Mouse (Mus musculus): Measurements from ENCODE around the gene Tomm40. TPM values are rescaled to one million over a fixed set of nuclear protein-coding genes. Genes with fewer than 3 reads are reported as not detected.

Tomm40 gene
- polyA plus RNA-seq, 1 experiment from 2014 or later = 123 TPM

DNA sequence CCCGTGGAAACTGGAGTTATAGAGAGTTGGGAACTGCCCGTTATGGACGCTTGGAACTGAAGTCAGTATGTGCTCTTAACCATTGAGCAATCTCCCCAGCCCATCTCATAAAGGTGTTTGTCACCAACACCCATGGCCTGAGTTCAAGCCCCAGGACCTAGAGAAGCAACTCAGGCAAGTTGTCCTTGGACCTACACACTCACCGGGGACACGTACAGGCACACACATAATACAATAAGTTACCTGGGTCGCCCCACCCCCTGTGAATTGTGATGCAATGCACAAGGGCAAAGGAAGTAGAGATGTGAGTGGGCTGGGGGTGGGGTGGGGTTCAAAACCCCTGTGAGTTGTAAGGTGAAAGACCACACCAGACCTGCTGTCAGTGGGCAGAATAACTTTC is 28.7 kb downstream of the Tomm40 start:
- H3K36me3 ChIP-seq (replicated peaks; ENCODE audit: control insufficient read depth, insufficient read depth, low read depth, low read length) = no peaks in the 10 kb centered on the region
- no peaks in the 10 kb centered on the region for H3K9me3 ChIP-seq (replicated peaks; ENCODE audit: control insufficient read depth, low read length)
- H3K27me3 ChIP-seq (ENCODE audit: control insufficient read depth, insufficient read depth, low read length) = no peaks in the 10 kb centered on the region
- 84% methylated on average over 6 of the region's 6 CpGs for WGBS
- no peaks in the 10 kb centered on the region for H3K4me1 ChIP-seq (ENCODE audit: control insufficient read depth, insufficient read depth, low read length)
- 0 out of 2 replicates have a peak overlapping the region, but pooled peaks have one; percentile 35 for H3K27ac ChIP-seq (replicated peaks; ENCODE audit: low read depth, low read length)
- DNase-seq (ENCODE audit: low spot score) = no peak
- H3K4me3 ChIP-seq (ENCODE audit: low read depth, low read length) = no peak overlapping the region
- no peak overlapping the region for H3K9ac ChIP-seq (replicated peaks; ENCODE audit: low read length)
- no peak overlapping the region for H3K4me2 ChIP-seq (ENCODE audit: low read depth, low read length)
- ATAC-seq (replicated peaks; ENCODE audit: insufficient number of reproducible peaks, low FRiP score, low TSS enrichment, low read depth) = no peak

- 64% methylated on average over 4 of the region's 4 CpGs for WGBS
- no peak for DNase-seq (ENCODE audit: low spot score)
- Histone ChIP-seq H3K9ac (replicated peaks; ENCODE audit: low read length) (no peak overlapping the region), H3K36me3 (replicated peaks; ENCODE audit: control insufficient read depth, insufficient read depth, low read depth, low read length) (no peaks in the 10 kb centered on the region), H3K4me2 (ENCODE audit: low read depth, low read length) (no peak overlapping the region), H3K9me3 (replicated peaks; ENCODE audit: control insufficient read depth, low read length) (no peaks in the 10 kb centered on the region), H3K27ac (replicated peaks; ENCODE audit: low read depth, low read length) (no peak overlapping the region), H3K27me3 (ENCODE audit: control insufficient read depth, insufficient read depth, low read length) (no peaks in the 10 kb centered on the region), H3K4me3 (ENCODE audit: low read depth, low read length) (no peak overlapping the region), H3K4me1 (ENCODE audit: control insufficient read depth, insufficient read depth, low read length) (no peaks in the 10 kb centered on the region)
- no peak for ATAC-seq (replicated peaks; ENCODE audit: insufficient number of reproducible peaks, low FRiP score, low TSS enrichment, low read depth)
Measured at GRCm38 (mm10) chr7:19685374-19685773, 29.9 kb downstream of the Tomm40 start.

DNA sequence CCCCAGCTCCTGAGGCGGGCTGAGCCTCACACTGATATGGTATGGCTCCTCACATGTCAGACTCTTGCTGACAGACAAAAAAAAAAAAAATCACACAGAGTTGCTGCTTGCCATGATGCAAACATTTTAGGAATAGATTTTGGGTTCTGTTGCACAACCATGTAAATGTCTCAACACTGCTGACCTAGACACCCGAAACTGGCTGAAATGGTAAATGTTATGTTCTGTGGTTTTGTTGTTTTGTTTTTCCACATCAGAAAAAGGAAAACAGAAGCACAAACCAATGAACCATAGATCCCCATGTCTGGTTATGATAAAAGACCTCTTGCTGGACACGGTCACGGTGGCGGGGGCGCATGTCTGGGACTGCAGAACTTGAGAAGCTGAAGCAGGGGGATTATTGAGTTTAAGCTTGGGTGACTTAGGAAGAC is 31.5 kb downstream of the Tomm40 start:
- Histone ChIP-seq H3K9me3 (replicated peaks; ENCODE audit: control insufficient read depth, low read length) (no peaks in the 10 kb centered on the region), H3K4me3 (ENCODE audit: low read depth, low read length) (no peak overlapping the region), H3K27ac (replicated peaks; ENCODE audit: low read depth, low read length) (no peak overlapping the region), H3K9ac (replicated peaks; ENCODE audit: low read length) (no peak overlapping the region), H3K4me2 (ENCODE audit: low read depth, low read length) (no peak overlapping the region), H3K27me3 (ENCODE audit: control insufficient read depth, insufficient read depth, low read length) (no peaks in the 10 kb centered on the region), H3K4me1 (ENCODE audit: control insufficient read depth, insufficient read depth, low read length) (no peaks in the 10 kb centered on the region), H3K36me3 (replicated peaks; ENCODE audit: control insufficient read depth, insufficient read depth, low read depth, low read length) (no peaks in the 10 kb centered on the region)
- no peak for DNase-seq (ENCODE audit: low spot score)
- 76% methylated on average over 6 of the region's 6 CpGs for WGBS
- no peak for ATAC-seq (replicated peaks; ENCODE audit: insufficient number of reproducible peaks, low FRiP score, low TSS enrichment, low read depth)

DNA sequence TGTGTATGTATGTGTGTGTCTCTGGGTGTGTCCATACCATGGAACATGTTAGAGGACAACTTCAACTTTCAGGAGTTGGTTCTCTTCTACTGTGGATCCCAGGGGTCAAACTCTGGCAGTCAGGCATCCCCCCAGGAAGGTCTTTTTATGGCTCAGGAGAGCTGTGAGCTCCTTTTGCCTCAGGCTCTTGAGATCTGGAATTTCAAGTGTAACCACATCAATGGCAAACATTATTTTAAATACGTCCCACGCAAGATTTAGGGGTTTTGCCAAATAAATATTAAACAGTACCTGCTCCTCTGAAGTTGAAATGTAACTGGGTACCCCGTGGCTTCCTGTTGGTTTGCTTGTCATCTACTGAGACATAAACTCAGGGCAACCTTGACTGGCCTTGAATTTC is 32.3 kb downstream of the Tomm40 start:
- H3K27ac ChIP-seq (replicated peaks; ENCODE audit: low read depth, low read length) = no peak overlapping the region
- DNase-seq (ENCODE audit: low spot score) = no peak
- no peaks in the 10 kb centered on the region for H3K9me3 ChIP-seq (replicated peaks; ENCODE audit: control insufficient read depth, low read length)
- H3K4me1 ChIP-seq (ENCODE audit: control insufficient read depth, insufficient read depth, low read length) = no peaks in the 10 kb centered on the region
- H3K4me3 ChIP-seq (ENCODE audit: low read depth, low read length) = no peak overlapping the region
- H3K36me3 ChIP-seq (replicated peaks; ENCODE audit: control insufficient read depth, insufficient read depth, low read depth, low read length) = no peaks in the 10 kb centered on the region
- ATAC-seq (replicated peaks; ENCODE audit: insufficient number of reproducible peaks, low FRiP score, low TSS enrichment, low read depth) = no peak
- H3K4me2 ChIP-seq (ENCODE audit: low read depth, low read length) = no peak overlapping the region
- no peak overlapping the region for H3K9ac ChIP-seq (replicated peaks; ENCODE audit: low read length)
- H3K27me3 ChIP-seq (ENCODE audit: control insufficient read depth, insufficient read depth, low read length) = no peaks in the 10 kb centered on the region
- 65% methylated on average over 3 of the region's 3 CpGs for WGBS

DNA sequence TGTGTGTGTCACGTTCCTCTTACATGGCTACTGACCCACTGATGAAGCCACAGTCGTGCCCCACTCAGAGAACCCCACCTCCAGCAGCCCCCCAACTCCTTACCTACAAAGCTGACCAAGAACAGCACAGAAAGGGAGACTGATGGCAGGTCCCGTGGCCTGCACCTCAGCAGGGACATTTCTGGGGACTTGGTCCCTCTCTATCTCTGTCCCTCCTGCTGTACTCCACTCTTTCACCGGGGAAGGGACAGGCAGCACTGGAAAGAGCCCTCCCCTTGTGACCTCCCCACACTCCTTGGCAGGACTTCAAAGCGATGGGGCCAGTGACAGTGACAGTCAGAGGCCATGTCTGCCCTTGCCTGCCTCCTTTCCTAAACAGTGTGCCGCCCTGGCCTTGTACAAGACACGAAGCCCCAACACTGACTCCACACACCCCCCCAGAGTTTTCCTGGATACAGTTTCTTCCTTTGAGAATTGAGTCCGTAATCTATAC is 34.0 kb downstream of the Tomm40 start, which contains the start of the genes Gm44805 and Apoc4:
Gene Gm44805 (minus strand): TSS at position 222 of the 493 bp plus-strand sequence.
Gene Apoc4 (minus strand): TSS at position 278 of the 493 bp plus-strand sequence.
- H3K27ac ChIP-seq (replicated peaks; ENCODE audit: low read depth, low read length) = no peak within 1 kb of the TSS
- no peaks in the 10 kb centered on the region for H3K4me1 ChIP-seq (ENCODE audit: control insufficient read depth, insufficient read depth, low read length)
- H3K27me3 ChIP-seq (ENCODE audit: control insufficient read depth, insufficient read depth, low read length) = no peaks in the 10 kb centered on the region
- no peak within 1 kb of the TSS for H3K9ac ChIP-seq (replicated peaks; ENCODE audit: low read length)
- DNase-seq (ENCODE audit: low spot score) (no peak), ATAC-seq (replicated peaks; ENCODE audit: insufficient number of reproducible peaks, low FRiP score, low TSS enrichment, low read depth) (no peak)
- H3K4me3 ChIP-seq (ENCODE audit: low read depth, low read length) = no peak within 1 kb of the TSS
- no peak within 1 kb of the TSS for H3K4me2 ChIP-seq (ENCODE audit: low read depth, low read length)
- no peaks in the 10 kb centered on the region for H3K36me3 ChIP-seq (replicated peaks; ENCODE audit: control insufficient read depth, insufficient read depth, low read depth, low read length)
- 65% methylated on average over 8 of the region's 8 CpGs for WGBS
- H3K9me3 ChIP-seq (replicated peaks; ENCODE audit: control insufficient read depth, low read length) = no peaks in the 10 kb centered on the region

DNA sequence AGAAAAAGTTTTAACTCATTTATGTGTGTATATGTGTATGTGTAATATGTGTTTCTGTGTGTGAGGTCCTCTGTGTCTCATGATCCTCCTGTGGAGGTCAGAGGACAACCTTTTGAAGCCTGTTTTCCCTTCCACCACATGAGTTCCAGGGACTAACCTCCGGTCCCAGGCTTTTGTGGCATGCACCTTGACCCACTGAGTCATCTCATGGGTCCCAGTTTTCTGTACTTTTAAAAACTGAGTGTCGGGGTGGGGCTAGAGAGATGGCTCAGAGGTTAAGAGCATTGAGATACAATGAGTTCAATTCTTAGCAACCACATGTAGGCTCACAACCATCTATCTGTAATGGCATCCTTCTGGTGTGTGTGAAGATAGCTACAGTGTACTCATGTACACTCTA is 34.5 kb downstream of the Tomm40 start:
- H3K27ac ChIP-seq (replicated peaks; ENCODE audit: low read depth, low read length) = no peak overlapping the region
- H3K4me3 ChIP-seq (ENCODE audit: low read depth, low read length) = no peak overlapping the region
- H3K9ac ChIP-seq (replicated peaks; ENCODE audit: low read length) = no peak overlapping the region
- ATAC-seq (replicated peaks; ENCODE audit: insufficient number of reproducible peaks, low FRiP score, low TSS enrichment, low read depth) (no peak), DNase-seq (ENCODE audit: low spot score) (no peak)
- no peaks in the 10 kb centered on the region for H3K4me1 ChIP-seq (ENCODE audit: control insufficient read depth, insufficient read depth, low read length)
- no peak overlapping the region for H3K4me2 ChIP-seq (ENCODE audit: low read depth, low read length)
- WGBS = 72% methylated on average over 2 of the region's 2 CpGs
- no peaks in the 10 kb centered on the region for H3K9me3 ChIP-seq (replicated peaks; ENCODE audit: control insufficient read depth, low read length)
- H3K36me3 ChIP-seq (replicated peaks; ENCODE audit: control insufficient read depth, insufficient read depth, low read depth, low read length) = no peaks in the 10 kb centered on the region
- no peaks in the 10 kb centered on the region for H3K27me3 ChIP-seq (ENCODE audit: control insufficient read depth, insufficient read depth, low read length)

DNA sequence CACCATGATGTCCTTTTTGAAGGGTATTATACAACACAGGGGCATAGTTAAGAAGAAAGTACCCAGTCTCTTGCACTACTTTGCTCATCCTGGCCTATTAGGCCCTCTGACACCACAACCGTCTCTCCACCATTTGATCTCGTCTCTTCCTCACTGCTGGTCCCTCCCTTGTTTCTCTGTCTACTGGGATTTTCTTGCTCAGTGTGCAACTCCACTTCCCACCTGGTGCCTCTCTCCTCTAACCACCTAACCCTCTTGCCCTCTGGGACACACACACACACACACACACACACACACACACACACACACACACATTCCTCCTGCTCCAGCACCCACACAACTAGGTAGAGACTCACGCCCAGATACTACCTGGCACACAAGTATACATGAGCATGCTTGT is 36.3 kb downstream of the Tomm40 start:
- ATAC-seq (replicated peaks; ENCODE audit: insufficient number of reproducible peaks, low FRiP score, low TSS enrichment, low read depth) = no peak

GRCm38 (mm10) chr7:19677872-19678271 is 37.4 kb downstream of the Tomm40 start, which contains the start of gene Apoc2:
Apoc2 (minus strand) TSS chr7:19677941.
- Histone ChIP-seq H3K27ac (replicated peaks; ENCODE audit: low read depth, low read length) (no peak within 1 kb of the TSS), H3K36me3 (replicated peaks; ENCODE audit: control insufficient read depth, insufficient read depth, low read depth, low read length) (no peaks in the 10 kb centered on the region), H3K27me3 (ENCODE audit: control insufficient read depth, insufficient read depth, low read length) (no peaks in the 10 kb centered on the region), H3K9ac (replicated peaks; ENCODE audit: low read length) (no peak within 1 kb of the TSS), H3K4me1 (ENCODE audit: control insufficient read depth, insufficient read depth, low read length) (no peaks in the 10 kb centered on the region), H3K9me3 (replicated peaks; ENCODE audit: control insufficient read depth, low read length) (no peaks in the 10 kb centered on the region), H3K4me2 (ENCODE audit: low read depth, low read length) (no peak within 1 kb of the TSS), H3K4me3 (ENCODE audit: low read depth, low read length) (no peak within 1 kb of the TSS)
- WGBS = 68% methylated on average over 8 of the region's 8 CpGs
- DNase-seq (ENCODE audit: low spot score) (no peak), ATAC-seq (replicated peaks; ENCODE audit: insufficient number of reproducible peaks, low FRiP score, low TSS enrichment, low read depth) (no peak)

More for the DNA sequence above, 36.3 kb downstream of the Tomm40 start:
- no peak overlapping the region for H3K4me2 ChIP-seq (ENCODE audit: low read depth, low read length)
- no peaks in the 10 kb centered on the region for H3K36me3 ChIP-seq (replicated peaks; ENCODE audit: control insufficient read depth, insufficient read depth, low read depth, low read length)
- no peaks in the 10 kb centered on the region for H3K9me3 ChIP-seq (replicated peaks; ENCODE audit: control insufficient read depth, low read length)
- WGBS = 93% methylated on average over 3 of the region's 3 CpGs
- no peak overlapping the region for H3K9ac ChIP-seq (replicated peaks; ENCODE audit: low read length)
- H3K27ac ChIP-seq (replicated peaks; ENCODE audit: low read depth, low read length) = no peak overlapping the region
- DNase-seq (ENCODE audit: low spot score) = no peak
- H3K4me3 ChIP-seq (ENCODE audit: low read depth, low read length) = no peak overlapping the region
- no peaks in the 10 kb centered on the region for H3K27me3 ChIP-seq (ENCODE audit: control insufficient read depth, insufficient read depth, low read length)
- no peaks in the 10 kb centered on the region for H3K4me1 ChIP-seq (ENCODE audit: control insufficient read depth, insufficient read depth, low read length)

Measured in embryonic facial prominence, embryonic 11.5 days (tissue).